Mouse (Mus musculus): ENCODE results near the gene Ttc19. TPM values are rescaled to one million over a fixed set of nuclear protein-coding genes. Genes with fewer than 3 reads are reported as not detected.

The Ttc19 gene
- 16.7 and 17.5 TPM in 2 replicates for polyA plus RNA-seq (2014; fragmentation: Nextera tagmentation; extraction: Ambion mirVana)

DNA sequence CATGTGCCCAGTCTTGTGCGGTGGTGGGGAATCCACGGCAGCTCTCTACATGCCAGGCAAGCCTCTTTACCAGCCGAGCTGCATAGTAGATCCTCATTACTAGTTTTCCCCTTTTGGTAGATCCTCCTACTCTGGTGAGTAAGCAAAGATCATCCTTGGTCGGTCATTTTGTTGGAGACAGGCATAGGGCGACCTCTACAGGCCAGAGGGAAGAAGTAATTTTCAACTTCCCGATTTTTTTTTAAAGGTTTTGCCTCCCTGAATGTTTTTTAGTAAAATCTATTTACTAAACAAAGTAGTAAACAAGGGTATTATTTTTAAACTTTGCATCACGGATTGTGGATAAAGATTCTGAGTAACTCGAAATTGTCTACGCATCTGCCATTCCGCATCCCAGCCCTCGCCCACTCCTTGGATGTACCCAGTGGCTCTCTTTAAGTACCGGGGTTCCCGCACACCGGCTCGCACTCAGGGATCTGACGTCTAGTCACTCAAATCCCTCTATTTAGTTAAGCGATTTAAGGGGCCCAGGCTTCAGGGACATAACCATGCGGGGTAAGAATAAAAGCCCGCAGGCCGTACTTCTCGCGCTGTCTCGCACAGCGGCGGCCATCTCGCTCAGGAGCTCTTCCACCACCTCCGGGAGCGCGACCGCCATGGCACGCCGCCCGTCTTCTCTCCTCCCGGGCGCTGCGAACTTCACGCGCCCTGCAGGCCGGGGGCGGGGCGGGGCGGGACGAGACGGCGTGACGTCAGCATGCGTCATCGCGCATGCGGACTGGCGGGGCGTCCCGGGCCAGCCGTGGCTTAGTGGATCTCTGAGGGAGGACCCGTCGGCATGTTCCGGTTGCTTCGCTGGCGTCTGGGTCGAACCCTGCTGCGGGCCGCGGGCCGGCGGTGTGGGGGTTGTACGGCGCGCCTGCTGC, at the start of gene Ttc19, which contains the start of gene Zswim7:
Gene Ttc19, plus strand, starts transcription at position 799 of the 926 bp plus-strand sequence.
Gene Zswim7, minus strand, starts transcription at position 701 of the 926 bp plus-strand sequence.
- Histone ChIP-seq H3K4me3 (ENCODE audit: low read depth, low read length) (peak within 1 kb of the TSS; percentile 94), H3K4me1 (ENCODE audit: control insufficient read depth, insufficient read depth, low read length) (peaks cover 9% of the 10 kb centered on the region; the same call in 1 of the 2 replicates), H3K27me3 (replicated peaks; ENCODE audit: control insufficient read depth, insufficient read depth, low read length) (no peaks in the 10 kb centered on the region), H3K9ac (ENCODE audit: low read depth, low read length) (peak within 1 kb of the TSS; percentile 85), H3K27ac (replicated peaks; ENCODE audit: low read depth, low read length) (peak within 1 kb of the TSS; percentile 94), H3K9me3 (ENCODE audit: control insufficient read depth, low read length) (no peaks in the 10 kb centered on the region), H3K4me2 (ENCODE audit: low read depth, low read length) (peak within 1 kb of the TSS; percentile 75), H3K36me3 (ENCODE audit: control insufficient read depth, insufficient read depth, low read length) (peaks cover 28% of the 10 kb centered on the region)
- peak; percentile 94 for DNase-seq (ENCODE audit: low spot score)
- WGBS: 1% methylated on average over 30 of the region's 68 CpGs
- peak; percentile 96 for ATAC-seq (ENCODE audit: low read depth)

DNA sequence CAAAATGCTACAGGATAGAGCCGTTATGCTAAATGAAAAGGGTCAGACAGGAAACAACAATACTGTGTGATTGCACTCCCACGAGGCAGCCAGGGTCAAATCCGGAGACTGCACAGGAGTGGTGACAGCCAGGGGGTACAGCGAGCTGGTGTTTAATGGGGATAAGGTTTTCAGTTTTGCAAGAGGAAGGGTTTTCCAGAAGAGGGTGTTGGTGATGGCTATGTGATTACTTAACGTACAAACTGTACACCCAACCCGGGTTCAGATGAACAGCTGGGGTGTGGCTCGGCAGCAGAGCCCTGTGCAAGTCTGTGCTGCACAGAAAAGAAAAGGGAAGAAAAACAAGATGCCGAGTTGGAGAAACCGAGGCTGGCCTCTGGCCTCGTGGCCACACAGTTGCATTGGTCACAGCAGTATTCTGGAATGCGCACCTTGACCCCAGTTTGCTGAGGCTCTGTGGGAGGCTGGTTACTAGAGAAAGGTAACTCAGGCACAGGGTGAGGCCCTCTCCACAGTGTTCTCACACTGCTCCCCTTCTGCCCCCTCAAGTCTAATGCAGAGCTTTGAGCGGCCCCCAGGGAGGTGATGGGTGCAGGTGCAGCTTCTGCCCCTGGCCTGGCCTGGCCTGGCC, 40.5 kb upstream of the Ttc19 start:
- 68% methylated on average over 12 of the region's 12 CpGs for WGBS
- no peaks in the 10 kb centered on the region for H3K27me3 ChIP-seq (replicated peaks; ENCODE audit: control insufficient read depth, insufficient read depth, low read length)
- H3K4me1 ChIP-seq (ENCODE audit: control insufficient read depth, insufficient read depth, low read length): no peaks in the 10 kb centered on the region

DNA sequence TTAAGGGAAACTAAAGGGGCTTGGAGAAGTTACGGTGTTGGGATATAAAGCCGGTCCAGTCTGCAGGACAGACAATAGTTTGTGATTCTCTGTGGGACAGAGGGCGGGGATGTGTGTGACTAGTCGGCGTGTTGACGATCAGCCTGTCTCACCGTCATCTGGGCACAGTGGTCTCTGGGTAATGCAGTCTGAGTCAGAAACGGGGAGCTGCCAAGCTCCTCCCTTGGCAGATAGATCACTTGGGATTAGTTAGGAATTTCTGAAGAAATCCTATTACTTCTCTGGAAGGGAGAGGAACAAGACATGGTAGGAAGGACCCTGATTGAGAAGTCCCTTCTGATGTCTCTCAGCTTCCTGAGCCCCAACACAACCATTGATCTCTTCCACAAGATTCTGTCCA, 37.4 kb upstream of the Ttc19 start:
- no peaks in the 10 kb centered on the region for H3K36me3 ChIP-seq (ENCODE audit: control insufficient read depth, insufficient read depth, low read length)
- H3K4me1 ChIP-seq (ENCODE audit: control insufficient read depth, insufficient read depth, low read length): no peaks in the 10 kb centered on the region
- H3K9ac ChIP-seq (ENCODE audit: low read depth, low read length): no peak overlapping the region
- H3K27ac ChIP-seq (replicated peaks; ENCODE audit: low read depth, low read length): no peak overlapping the region
- 76% methylated on average over 8 of the region's 8 CpGs for WGBS
- H3K4me2 ChIP-seq (ENCODE audit: low read depth, low read length): no peak overlapping the region
- no peak overlapping the region for H3K4me3 ChIP-seq (ENCODE audit: low read depth, low read length)
- ATAC-seq (ENCODE audit: low read depth): no peak
- H3K27me3 ChIP-seq (replicated peaks; ENCODE audit: control insufficient read depth, insufficient read depth, low read length): no peaks in the 10 kb centered on the region
- DNase-seq (ENCODE audit: low spot score): no peak
- no peaks in the 10 kb centered on the region for H3K9me3 ChIP-seq (ENCODE audit: control insufficient read depth, low read length)

More for the DNA sequence above, 40.5 kb upstream of the Ttc19 start:
- no peak overlapping the region for H3K27ac ChIP-seq (replicated peaks; ENCODE audit: low read depth, low read length)
- H3K9ac ChIP-seq (ENCODE audit: low read depth, low read length): no peak overlapping the region
- ATAC-seq (ENCODE audit: low read depth) (no peak), DNase-seq (ENCODE audit: low spot score) (no peak)
- H3K36me3 ChIP-seq (ENCODE audit: control insufficient read depth, insufficient read depth, low read length): no peaks in the 10 kb centered on the region
- no peak overlapping the region for H3K4me3 ChIP-seq (ENCODE audit: low read depth, low read length)
- no peak overlapping the region for H3K4me2 ChIP-seq (ENCODE audit: low read depth, low read length)
- no peaks in the 10 kb centered on the region for H3K9me3 ChIP-seq (ENCODE audit: control insufficient read depth, low read length)

DNA sequence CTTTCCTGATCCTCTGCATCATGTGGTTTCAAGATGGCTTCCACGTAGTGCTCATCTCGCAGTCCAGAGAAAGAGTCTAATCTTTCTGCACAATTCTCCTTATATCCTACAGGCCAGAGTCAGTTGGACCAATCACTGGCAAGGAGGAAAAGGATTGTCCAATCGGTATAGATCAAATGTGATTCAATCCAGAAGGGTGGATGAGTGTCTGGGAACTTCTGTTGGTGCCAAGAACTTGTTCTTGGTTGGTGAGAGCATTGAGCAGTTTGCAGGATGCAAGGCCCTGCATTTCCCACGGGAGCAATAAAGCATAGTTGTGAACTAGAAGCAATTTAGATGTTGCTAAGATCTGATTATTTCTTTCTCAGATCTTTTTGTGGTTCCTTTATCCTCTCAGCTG, 36.8 kb upstream of the Ttc19 start:
- no peak for DNase-seq (ENCODE audit: low spot score)
- H3K36me3 ChIP-seq (ENCODE audit: control insufficient read depth, insufficient read depth, low read length): no peaks in the 10 kb centered on the region
- WGBS: 91% methylated on average over 4 of the region's 4 CpGs
- no peak overlapping the region for H3K9ac ChIP-seq (ENCODE audit: low read depth, low read length)
- no peak overlapping the region for H3K27ac ChIP-seq (replicated peaks; ENCODE audit: low read depth, low read length)
- H3K4me1 ChIP-seq (ENCODE audit: control insufficient read depth, insufficient read depth, low read length): no peaks in the 10 kb centered on the region
- no peak for ATAC-seq (ENCODE audit: low read depth)
- no peak overlapping the region for H3K4me3 ChIP-seq (ENCODE audit: low read depth, low read length)
- no peaks in the 10 kb centered on the region for H3K9me3 ChIP-seq (ENCODE audit: control insufficient read depth, low read length)
- H3K4me2 ChIP-seq (ENCODE audit: low read depth, low read length): no peak overlapping the region
- H3K27me3 ChIP-seq (replicated peaks; ENCODE audit: control insufficient read depth, insufficient read depth, low read length): no peaks in the 10 kb centered on the region

DNA sequence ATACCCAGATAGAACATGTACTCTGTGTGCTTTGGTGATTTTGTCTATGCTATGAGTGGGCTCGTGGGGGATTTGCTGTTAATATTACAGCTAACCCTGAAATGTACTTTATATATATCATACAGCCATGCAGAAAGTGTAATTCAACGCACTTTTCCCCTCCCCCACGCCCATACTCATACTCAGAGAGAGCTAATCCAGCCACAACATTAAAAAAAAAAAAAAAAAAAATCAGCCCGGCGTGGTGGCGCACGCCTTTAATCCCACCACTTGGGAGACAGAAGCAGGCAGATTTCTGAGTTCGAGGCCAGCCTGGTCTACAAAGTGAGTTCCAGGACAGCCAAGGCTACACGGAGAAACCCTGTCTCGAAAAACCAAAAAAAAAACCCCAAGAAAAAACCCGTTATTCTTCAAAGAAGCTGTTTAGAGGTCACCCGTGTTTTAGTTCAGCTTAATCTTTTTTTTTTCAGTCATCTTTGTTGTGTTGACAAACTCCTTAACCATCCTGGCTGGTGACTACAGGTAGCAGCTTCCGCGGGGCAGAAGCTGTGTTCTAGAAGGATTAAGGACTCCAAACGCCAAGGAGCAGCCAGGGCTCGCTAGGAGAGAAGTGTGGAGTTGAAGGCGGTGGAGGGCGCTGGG, 33.4 kb upstream of the Ttc19 start:
- Histone ChIP-seq H3K4me1 (ENCODE audit: control insufficient read depth, insufficient read depth, low read length) (peaks cover 17% of the 10 kb centered on the region), H3K9ac (ENCODE audit: low read depth, low read length) (peak overlapping the region; percentile 68), H3K4me2 (ENCODE audit: low read depth, low read length) (peak overlapping the region; percentile 98), H3K4me3 (ENCODE audit: low read depth, low read length) (peak overlapping the region; percentile 65), H3K27ac (replicated peaks; ENCODE audit: low read depth, low read length) (0 out of 2 replicates have a peak overlapping the region, but pooled peaks have one; percentile 28), H3K27me3 (replicated peaks; ENCODE audit: control insufficient read depth, insufficient read depth, low read length) (no peaks in the 10 kb centered on the region), H3K9me3 (ENCODE audit: control insufficient read depth, low read length) (no peaks in the 10 kb centered on the region), H3K36me3 (ENCODE audit: control insufficient read depth, insufficient read depth, low read length) (no peaks in the 10 kb centered on the region)
- DNase-seq (ENCODE audit: low spot score) (no peak), ATAC-seq (ENCODE audit: low read depth) (no peak)
- 36% methylated on average over 18 of the region's 18 CpGs for WGBS

DNA sequence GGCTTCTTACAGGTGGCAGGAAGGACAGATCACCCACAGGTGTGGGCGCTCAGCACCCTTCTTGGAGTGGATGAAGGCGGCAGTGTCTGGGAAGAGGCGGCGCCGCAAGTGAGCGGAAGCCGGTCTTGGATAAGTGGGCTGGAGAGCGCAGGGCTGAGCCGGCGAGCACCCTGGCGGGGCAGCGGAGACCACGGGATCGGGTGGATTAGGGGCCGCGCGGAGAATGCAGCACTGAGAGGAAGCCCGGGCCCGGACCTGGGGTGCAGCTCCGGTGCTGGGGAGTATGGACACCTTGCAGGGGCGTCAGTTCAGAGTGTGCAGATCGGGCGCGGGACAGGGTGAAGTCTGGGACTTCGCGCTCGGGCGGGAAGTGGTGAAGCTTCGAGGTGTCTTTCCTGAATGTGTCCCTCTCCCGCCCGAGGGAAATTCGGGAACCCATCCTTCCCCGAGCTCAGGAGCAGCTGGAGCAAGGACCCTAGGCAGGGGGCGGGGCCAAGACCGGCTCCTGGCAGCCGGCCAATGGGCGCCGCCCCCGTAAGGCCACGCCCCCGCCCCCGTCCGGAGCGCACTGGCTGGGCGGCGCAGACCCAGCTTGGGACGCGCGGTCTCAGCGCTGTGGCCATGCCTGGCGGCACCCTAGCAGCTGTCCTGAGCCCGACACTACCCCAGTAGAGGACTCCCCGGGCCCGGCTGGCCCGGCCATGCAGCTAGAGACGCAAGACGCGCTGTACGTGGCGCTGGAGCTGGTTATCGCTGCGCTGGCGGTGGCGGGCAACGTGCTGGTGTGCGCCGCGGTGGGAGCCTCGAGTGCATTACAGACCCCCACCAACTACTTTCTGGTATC, 32.6 kb upstream of the Ttc19 start, which contains the start of gene Adora2b:
Gene Adora2b, plus strand, starts transcription at position 584 of the 844 bp plus-strand sequence.
- no peaks in the 10 kb centered on the region for H3K9me3 ChIP-seq (ENCODE audit: control insufficient read depth, low read length)
- H3K9ac ChIP-seq (ENCODE audit: low read depth, low read length): peak within 1 kb of the TSS; percentile 68
- peak within 1 kb of the TSS; percentile 28; the same call in 1 of the 2 replicates for H3K27ac ChIP-seq (replicated peaks; ENCODE audit: low read depth, low read length)
- DNase-seq (ENCODE audit: low spot score) (peak; percentile 86), ATAC-seq (ENCODE audit: low read depth) (peak; percentile 91)
- H3K27me3 ChIP-seq (replicated peaks; ENCODE audit: control insufficient read depth, insufficient read depth, low read length): no peaks in the 10 kb centered on the region
- H3K4me2 ChIP-seq (ENCODE audit: low read depth, low read length): peak within 1 kb of the TSS; percentile 98
- H3K4me3 ChIP-seq (ENCODE audit: low read depth, low read length): peak within 1 kb of the TSS; percentile 65
- peaks cover 17% of the 10 kb centered on the region for H3K4me1 ChIP-seq (ENCODE audit: control insufficient read depth, insufficient read depth, low read length)
- WGBS: 0% methylated on average over 43 of the region's 69 CpGs
- H3K36me3 ChIP-seq (ENCODE audit: control insufficient read depth, insufficient read depth, low read length): no peaks in the 10 kb centered on the region

DNA sequence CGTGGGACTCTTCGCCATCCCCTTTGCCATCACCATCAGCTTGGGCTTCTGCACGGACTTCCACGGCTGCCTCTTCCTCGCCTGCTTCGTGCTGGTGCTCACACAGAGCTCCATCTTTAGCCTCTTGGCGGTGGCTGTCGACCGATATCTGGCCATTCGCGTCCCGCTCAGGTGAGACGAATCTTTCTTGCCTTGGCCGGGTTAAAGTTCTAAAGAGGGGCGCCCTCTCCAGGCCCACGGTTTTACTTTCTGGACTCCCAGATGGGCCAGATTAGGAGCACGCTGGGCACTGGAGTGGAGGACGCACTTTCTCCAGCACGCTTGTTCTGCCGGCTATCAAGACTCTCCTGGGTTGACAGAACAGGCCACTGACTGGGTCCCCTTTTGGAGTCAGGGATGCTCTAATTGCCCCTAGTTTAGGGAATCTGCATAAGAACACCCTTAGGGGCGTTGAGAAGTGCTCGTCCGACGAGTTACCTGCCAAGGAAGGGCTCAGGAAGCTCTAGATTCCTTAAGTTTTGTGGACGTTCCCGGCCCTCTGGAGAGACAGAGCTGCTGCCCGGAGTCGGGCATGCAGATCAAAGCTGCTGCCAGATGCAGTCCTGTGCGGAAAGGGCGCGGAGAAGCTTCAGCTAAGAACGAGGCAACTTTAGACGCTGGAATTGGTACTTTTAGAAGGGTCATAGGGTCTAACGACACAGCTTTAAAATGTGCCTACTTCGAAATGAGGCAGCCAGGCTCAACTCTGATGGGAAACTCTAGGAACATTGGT, 31.8 kb upstream of the Ttc19 start:
- H3K4me1 ChIP-seq (ENCODE audit: control insufficient read depth, insufficient read depth, low read length): peaks cover 17% of the 10 kb centered on the region
- DNase-seq (ENCODE audit: low spot score): peak; percentile 26
- 3% methylated on average over 35 of the region's 35 CpGs for WGBS
- H3K4me2 ChIP-seq (ENCODE audit: low read depth, low read length): peak overlapping the region; percentile 98
- H3K27me3 ChIP-seq (replicated peaks; ENCODE audit: control insufficient read depth, insufficient read depth, low read length): no peaks in the 10 kb centered on the region
- H3K9ac ChIP-seq (ENCODE audit: low read depth, low read length): peak overlapping the region; percentile 68
- H3K36me3 ChIP-seq (ENCODE audit: control insufficient read depth, insufficient read depth, low read length): no peaks in the 10 kb centered on the region
- peak; percentile 20 for ATAC-seq (ENCODE audit: low read depth)
- H3K4me3 ChIP-seq (ENCODE audit: low read depth, low read length): peak overlapping the region; percentile 65
- peak overlapping the region; percentile 28; the same call in 1 of the 2 replicates for H3K27ac ChIP-seq (replicated peaks; ENCODE audit: low read depth, low read length)
- H3K9me3 ChIP-seq (ENCODE audit: control insufficient read depth, low read length): no peaks in the 10 kb centered on the region
